Mouse (Mus musculus) left cerebral cortex, postnatal 25 days (tissue): Measurements from ENCODE around the gene Zmpste24. TPM values are rescaled to one million over a fixed set of nuclear protein-coding genes. Genes with fewer than 3 reads are reported as not detected.

Source experiments
- DNase-seq, 2 experiments: peaks; one replicate each; pipeline ENCODE4 v3.0.0; 2022; ENCODE audit warnings: low spot score in 2 of 2, mixed read lengths in 1 of 2
- intact Hi-C: fragments of 180-260 bp; cut with DNase I; formaldehyde crosslinking; loops from one replicate; pipeline ENCODE4 v1.15.1; 2025
- total RNA-seq, 2 experiments: library from RNA; stranded (reverse); gene quantifications; 2 replicates each; pipeline ENCODE4 v1.2.3; 2021

Gene Zmpste24
- total RNA-seq, 2 experiments from 2014 or later = 25.4 to 26.1 TPM

DNA sequence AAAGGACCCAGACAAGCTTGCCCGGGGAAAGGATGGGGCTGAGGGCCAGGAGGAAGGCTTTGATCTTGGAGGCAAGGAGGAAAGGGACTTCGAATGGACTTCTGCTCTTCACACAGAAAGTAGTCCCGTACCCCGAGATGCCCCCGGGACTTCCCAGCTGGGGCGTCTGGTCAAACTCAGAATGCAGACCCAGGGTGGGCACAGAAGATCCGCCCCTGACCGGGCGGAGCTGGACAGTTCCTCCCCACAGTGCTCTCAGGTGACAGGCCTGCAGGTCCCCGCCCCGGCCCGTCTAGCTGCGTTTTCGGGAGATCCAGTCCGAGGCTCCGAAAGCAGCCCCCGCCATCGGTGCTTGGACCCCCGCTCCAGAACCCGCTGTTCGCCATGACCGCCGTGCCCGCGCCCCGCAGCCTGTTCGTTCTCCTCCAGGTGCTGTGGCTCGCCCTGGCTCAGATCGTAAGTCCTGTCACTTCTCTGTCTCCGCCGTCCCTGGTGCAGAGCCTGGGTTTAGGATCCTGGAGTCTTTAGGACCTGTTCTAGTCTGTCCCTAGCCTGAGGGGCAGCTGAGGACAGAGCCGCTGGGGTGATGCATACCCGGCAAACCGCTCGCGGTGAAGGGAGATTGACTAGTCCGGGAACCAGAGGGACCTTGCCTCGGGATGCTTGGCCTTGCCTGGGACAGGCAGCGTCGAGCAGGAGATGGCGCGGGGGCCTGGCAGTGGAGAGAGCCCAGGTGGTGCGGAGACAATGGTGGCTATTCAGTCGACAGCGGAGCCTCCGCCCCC is 58.5 kb downstream of the Zmpste24 start, which contains the start of gene Col9a2:
Gene Col9a2 (plus strand): TSS at position 55 of the 785 bp plus-strand sequence.
- DNase-seq = no peak
- intact Hi-C loops = no loop called here

DNA sequence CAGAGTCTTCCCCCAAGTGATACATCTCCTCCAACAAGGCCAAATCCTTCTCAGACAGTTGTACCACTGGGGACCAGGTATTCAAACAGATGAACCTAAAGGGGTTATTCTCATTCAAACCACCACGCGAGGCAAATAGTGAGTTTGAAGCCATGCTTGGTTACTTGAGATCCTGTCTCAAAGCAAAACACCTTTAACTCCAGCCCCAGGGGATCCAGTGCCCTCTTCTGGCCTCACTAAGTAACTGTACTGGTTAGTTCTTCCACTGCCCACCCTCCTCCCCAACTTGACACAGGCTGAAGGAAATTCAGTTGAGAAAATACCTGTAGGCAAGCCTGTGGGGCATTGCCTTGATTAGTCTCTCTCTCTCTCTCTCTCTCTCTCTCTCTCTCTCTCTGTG is 65.0 kb downstream of the Zmpste24 start:
- intact Hi-C loops = no loop called here

DNA sequence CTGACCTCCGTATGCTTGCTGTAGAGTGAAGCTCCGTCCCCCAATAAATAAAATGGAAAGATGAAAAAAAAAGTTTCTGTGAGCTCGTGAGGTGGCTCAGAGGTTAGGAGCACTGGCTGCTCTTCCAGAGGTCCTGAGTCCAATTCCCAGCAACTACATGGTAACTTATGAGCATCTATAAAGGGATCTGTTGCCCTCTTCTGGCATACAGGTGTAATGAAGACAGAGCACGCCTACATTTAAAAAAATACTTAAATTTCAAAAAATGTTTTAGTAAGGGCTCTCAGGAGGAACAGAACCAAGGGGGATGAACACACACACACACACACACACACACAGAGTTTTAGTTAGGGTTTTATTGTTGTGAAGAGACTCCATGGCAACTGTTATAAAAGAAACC is 66.6 kb downstream of the Zmpste24 start:
- intact Hi-C loops = no loop called here
- no peak for DNase-seq

More for the DNA sequence above, 65.0 kb downstream of the Zmpste24 start:
- no peak for DNase-seq

DNA sequence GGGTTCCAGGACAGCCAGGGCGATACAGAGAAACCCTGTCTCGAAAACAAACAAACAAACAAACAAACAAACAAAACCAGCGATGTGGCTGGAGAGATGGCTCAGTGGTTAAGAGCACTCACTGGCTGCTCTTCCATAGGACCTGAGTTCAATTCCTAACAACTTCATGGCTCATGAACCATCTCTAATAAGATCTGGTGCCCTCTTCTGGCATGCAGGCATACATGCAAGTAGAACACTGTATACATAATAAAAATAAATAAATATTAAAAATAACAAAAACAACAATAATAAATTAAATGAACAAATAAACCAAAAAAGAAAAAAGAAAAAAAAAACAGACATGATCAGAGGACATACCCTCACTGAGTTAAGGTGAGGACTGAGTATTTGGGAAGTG is 68.4 kb downstream of the Zmpste24 start:
- intact Hi-C loops = loop anchor here (2.0 to 10.0 kb wide), 2 partner anchors 43 to 205 kb away; no protein-coding TSS in a partner anchor
- DNase-seq = no peak

DNA sequence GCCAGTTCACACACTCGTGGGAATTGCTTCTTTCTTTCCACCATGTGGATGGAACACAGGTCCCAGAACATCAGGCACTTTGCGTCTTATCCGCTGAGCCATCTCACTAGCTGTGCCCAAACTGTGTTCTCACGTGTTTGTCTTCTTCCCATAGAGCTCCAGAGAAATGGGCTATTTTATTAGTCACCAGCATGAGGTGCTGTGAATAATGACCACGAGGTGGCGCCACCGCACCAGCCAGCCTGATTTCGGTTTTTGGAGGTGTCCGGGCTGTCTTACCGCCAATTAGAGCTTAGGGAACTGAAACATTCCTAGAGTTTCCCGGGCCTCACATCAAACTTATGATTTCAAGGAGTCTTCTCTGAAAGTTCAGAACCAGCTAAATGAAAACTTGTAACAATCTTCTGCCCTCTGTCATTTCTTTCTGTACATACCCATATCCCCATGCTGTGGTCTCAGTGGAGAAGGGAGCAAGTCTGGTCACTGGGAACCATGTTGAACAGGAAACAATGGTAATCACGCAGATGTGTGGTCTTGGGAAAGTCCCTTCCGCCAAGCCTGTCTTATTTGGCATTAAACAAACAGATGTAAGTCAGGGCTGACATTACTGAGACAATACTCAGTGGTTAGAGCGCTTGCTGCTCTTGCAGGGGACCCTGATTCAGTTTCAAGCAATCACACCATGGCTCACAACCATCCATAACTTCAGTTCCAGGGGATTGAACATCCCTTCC is 69.2 kb downstream of the Zmpste24 start:
- intact Hi-C loops = loop anchor here (2.0 to 10.0 kb wide), 2 partner anchors 42 to 206 kb away; no protein-coding TSS in a partner anchor
- peak; percentile 47 to 52 for DNase-seq

DNA sequence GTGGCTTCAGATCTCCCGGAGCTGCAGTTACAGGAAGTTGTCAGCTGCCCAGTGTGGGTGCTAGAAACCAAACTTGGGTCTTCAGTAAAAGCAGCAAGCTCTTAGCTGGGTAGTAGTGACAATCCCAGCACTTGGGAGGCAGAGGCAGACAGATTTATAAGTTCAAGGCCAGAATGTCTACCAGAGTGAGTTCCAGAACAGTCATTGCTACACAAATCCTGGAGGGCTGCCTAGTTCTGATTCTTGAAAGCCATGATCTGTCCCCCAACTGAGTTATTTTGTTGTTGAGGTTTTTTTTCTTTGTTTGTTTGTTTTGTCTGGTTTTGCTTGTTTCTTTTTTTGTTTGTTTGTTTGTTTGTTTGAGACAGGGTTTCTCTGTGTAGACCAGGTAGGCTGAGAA is 69.9 kb downstream of the Zmpste24 start:
- no peak for DNase-seq
- intact Hi-C loops = loop anchor here (2.0 to 10.0 kb wide), 2 partner anchors 41 to 207 kb away; no protein-coding TSS in a partner anchor

DNA sequence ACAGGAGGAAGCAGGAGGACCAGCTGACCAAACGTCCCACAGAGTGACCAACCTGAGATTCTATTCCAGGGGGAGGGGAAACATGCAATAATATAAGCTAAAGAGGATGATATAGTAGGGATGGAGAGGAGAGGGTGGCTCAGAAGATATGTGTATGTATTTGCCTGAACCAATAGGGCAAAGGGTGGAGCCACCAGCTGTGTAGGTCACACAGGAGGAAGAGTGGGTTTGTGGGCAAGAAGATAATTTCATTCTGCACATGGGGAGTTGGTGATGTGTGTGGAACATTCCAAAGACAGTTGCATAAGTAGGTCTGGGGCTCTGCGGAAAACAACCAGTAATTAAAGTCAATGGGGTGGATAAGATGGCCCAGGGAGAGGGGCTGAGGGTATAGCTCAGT is 72.4 kb downstream of the Zmpste24 start:
- DNase-seq = no peak
- intact Hi-C loops = loop anchor here (10.0 kb wide), 1 partner anchor 209 kb away; no protein-coding TSS in a partner anchor

DNA sequence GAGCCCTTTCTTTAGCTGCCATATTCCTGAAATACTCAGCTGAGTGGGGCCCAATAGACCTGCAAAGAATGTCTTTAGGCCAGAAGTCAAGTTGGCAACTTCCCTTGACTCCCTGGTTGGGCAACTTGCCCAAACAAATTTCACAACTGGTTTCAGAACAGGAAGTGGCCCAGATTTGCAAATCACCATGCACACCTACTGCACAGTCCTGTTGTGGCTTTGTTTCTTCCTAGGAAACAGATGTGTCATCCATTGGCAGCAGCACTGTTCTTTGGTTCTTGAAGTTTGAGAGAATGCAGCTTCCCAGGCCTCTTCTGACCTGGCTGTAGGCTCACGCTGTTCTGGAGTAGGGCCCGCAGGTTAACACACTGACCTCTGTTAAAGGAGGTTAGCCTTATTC is 74.1 kb downstream of the Zmpste24 start:
- intact Hi-C loops = loop anchor here (10.0 kb wide), 1 partner anchor 211 kb away; no protein-coding TSS in a partner anchor
- DNase-seq = no peak

DNA sequence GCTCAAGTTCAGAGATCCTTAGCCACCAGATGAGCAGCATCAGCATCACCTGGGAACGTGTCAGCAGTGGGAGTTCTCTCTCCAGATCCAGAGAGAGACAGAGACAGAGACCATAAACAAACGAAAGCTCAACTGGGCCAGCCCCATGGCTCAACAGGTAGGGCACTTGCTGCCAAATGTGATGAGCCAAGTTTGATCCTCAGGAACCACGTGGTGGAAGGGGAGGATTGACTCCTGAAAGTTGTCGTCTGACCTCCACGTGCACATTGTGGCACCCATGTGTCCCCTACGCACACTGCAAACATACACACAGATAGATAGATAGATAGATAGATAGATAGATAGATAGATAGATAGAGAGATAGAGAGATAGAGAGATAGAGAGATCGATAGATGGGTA is 74.6 kb downstream of the Zmpste24 start:
- DNase-seq = no peak
- intact Hi-C loops = loop anchor here (10.0 kb wide), 1 partner anchor 211 kb away; no protein-coding TSS in a partner anchor

DNA sequence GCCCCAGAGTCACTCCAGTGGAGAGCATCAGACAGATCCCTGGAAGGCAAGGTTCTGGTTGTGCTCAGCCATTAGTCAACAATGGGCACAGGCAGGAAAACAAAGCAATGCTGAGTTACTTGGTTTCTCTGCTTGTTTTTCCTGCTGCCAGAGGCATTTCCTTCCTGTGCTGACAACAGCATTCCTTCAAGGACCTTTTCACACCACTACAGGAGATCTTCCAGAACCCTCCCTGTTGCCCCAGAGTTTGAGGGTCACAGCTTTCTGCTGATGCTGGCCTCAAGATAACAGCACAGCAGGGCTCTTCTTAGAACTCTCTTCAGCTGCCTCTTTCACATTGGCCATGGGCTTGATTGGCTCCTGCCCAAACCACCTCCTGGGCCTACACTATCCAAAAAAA is 76.1 kb downstream of the Zmpste24 start:
- intact Hi-C loops = loop anchor here (10.0 kb wide), 1 partner anchor 213 kb away; no protein-coding TSS in a partner anchor

DNA sequence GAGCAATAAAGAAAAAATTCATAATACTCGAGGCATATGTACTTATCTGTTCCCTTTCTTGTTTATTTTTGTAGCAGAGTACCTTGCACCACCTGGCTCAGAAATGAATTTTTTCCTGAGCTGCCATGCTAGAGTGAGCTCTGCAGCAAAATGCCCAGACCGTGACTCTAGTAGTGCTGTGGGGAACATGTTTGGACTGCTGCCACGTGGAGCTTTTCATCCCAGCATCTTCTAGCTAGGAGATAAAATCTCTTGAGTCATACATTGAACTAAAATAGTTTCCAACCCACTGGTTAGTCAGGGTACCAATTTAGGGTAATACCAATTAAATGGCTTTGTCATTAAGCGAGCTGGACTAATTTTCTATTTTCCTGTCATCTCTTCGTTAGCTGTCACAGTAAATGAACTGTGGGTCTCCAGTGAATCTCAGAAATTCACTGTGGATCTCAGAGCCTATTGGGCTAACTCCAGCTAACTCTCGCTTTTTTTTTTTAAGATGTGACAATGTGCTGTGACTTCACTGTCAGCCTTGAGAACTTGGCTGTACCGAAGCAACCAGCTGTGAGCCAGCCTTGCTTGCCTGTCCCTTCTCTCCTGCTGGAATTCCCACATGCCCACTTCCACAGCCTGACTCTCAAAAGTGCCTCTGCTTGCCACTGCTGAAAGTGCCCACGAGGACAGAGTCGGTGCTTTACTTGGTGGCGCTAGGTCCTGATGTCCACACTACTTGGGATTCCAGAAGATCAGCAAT is 77.8 kb downstream of the Zmpste24 start:
- intact Hi-C loops = loop anchor here (10.0 kb wide), 1 partner anchor 215 kb away; no protein-coding TSS in a partner anchor
- peak in 1 of 2 experiments; percentile 85 for DNase-seq

More for the DNA sequence above, 76.1 kb downstream of the Zmpste24 start:
- no peak for DNase-seq

DNA sequence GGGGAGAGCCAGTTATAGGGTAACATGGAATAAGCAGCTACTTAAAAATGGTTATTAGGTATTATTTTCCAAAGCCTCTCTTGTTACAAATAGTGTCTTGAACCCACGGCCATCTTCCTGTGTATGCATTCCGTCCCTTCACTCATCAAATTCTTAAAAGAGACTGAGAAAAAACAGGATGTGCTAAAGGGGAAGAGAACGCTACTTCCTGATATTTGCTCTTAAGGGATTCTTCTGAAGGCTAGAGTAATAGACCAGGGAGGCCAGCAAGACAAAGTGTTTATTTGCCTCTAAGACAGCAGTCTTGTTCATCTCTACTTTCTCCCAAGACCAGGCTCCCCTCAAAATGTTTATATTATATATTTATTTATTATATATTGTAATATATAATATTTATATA is 79.8 kb downstream of the Zmpste24 start:
- intact Hi-C loops = no loop called here
- no peak for DNase-seq

DNA sequence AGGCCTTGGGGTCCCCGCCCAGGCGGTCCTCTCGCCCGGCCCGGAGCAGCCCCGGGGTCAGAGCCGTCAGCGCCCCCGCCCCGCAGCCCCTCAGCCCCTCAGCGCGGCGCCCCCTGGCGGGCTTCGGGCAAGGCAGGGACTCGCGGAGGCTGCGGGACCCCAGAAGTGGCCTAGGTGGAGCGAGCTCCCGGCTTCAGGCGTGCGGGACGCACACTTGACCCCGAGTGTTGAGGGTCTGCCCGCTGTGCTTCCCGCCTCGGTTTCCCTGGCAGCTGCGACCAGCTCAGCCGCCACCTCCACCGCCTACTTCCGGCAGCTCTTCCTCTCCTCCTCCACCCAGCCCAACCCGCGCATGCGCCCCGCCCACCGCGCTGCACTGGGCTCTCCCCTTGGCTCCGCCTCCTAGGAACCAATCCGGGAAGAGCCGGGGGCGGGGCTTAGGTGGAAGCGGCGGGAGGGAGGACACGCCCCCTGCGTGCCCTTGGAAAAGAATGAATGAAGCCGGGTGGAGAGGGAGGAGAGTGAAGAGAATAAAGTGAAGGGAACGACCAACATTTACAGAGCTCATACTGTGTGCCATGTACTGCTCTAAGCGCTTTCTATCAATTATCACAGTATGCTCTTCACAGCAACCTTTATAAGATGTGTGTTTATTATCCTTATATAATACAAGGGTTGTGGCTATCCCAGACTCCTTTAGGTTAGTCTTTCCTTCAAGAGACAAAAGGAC is 80.9 kb downstream of the Zmpste24 start, which contains the start of gene Smap2:
Gene Smap2 (minus strand): TSS at position 320 of the 730 bp plus-strand sequence.
- intact Hi-C loops = no loop called here
- peak; percentile 98 to 99 for DNase-seq

DNA sequence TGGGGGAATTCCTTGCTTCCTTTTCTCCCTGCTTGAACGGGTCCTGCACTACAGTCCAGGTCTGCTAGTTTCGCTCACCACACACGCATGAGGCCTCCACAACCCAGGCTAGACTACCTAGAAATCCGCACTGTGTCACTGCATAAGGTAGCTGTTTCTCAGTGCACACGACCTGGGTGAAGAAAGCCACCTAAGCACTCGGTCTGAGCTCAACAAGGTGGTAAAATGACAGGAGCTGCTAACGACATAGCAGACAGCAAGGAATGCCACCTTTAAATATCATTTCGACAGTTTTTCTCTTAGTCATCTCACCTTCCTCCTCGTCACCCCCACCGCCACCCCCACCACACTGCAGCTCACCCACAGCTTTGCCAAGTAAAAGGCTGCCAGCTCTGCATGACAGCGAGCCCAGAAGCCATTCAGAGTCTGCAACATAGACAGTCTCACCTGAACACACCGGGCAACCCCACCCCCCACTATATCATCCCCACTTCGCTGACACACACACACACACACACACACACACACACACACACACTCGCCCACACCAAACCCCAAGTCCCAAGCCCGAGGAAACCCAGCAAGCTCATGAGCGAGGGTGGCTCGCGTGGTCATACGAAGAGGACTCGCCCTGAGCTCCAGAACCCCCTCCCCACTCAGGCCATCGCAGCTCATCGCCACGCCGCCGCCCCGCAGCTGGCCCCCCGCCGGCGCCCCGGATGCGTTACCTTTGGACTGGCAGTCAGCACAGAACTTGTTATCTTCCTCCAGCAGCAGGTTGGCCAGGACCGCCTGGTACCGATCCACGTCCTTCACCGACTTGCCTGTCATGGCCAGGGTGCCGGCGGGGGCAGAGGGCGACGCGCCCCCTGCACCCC is 81.8 kb downstream of the Zmpste24 start:
- intact Hi-C loops = no loop called here
- peak; percentile 52 to 67 for DNase-seq

DNA sequence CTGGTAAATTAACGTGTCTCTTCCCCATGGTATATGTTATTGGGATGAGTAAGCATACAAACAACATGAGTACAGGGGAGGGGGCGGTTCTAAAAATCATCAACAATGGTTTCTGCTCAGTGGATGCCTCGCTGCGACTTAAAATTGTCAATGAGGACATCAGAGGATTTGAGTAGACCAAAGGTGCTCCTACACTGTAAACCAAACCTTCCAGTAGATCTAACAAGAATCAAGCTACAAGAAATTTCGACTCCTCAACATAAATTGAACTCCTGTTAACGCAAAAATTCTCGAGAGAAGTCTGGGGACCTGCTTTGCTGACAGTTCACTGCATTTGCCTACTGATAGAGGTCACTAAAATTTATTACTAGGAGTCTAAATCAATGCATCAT is 82.8 kb downstream of the Zmpste24 start:
- no peak for DNase-seq
- intact Hi-C loops = no loop called here

DNA sequence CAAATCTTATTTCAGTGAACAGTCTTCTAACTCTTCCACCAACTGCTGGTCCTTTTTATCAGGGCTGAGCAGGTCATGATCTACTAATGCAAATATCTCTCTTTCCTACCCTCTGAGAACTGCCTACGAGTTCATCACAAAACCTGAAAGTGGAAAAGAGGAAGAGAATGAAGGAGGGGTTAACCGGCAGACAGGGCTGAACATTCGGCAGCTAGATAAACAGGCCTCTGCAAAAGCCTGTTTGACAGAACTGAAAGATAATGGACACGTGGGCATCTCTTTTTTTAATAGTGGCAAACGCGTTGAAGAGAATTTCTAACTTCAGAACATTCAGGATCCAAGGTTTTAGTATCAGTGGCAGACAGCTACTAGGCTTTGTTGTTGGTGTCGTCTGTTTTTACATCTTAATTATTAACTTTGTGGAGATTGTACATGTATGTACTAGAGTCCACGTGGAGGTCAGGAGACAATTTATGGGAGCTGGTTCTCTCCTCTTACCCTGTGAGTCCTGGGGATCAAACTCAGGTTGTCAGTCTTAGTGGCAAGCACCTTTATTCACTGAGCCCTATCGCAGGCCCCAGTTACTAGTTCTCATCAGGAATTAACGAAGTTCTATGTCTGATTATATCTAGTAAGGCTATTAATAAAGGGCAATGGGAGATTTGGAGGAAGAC is 83.3 kb downstream of the Zmpste24 start:
- intact Hi-C loops = no loop called here
- DNase-seq = no peak

DNA sequence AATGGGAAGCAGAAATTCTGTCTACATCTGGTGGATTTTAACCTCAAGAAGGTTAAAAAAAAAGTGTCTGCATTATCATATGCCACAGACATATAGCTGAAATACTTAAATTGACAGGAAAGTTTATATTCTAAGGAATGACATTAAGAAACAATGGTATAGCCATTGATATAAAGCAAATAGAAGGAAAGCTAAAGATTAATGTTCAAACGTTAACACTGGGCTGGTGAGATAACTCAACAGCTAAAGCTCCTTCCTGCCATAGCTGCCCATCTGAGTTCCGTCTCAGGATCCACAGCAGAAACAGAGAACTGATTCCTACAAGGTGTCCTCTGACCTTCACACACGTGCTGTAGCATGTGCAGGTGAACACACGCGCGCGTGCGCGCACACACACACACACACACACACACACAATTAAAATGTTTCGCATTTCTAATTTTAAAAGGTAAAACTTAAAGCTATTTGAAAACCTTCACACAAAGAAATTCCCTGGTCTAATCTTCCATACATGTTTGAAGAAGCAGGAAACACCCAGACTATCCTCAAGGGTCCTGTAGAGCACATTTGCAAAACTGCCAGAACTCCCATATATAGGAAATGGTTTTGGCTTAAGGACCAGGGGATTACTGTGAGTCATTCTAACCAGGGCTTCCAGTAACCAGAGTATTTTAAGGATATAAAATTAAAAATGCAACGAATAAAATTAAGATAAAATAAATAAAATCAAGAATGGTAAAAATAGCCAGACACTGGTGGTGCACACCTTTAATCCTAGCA is 87.1 kb downstream of the Zmpste24 start:
- DNase-seq = no peak
- intact Hi-C loops = no loop called here
